In genomic region chr15:62336454-62337284, GRCm38 (mm10) we compare ENCODE assay signal across 19 mouse cellular contexts.
DNase-seq lines count a peak whose midpoint lies in the region; ATAC-seq and TF ChIP-seq lines count a peak whose summit lies in the region.
"Had no signal": no experiment of that assay in that cellular context is flagged by ENCODE, and none has a peak within 500 bp of the region (broad histone marks: within the 10 kb centered on the region; RNA-seq: fewer than 3 reads in every experiment).

No protein-coding gene starts in this region.

- ATAC-seq in liver, embryonic 12.5 days = peak; percentile 77
- peak; percentile 88 for ATAC-seq in liver, embryonic 16.5 days (ENCODE audit: low read depth)
- ATAC-seq in stomach, postnatal 0 days (ENCODE audit: low FRiP score, low TSS enrichment) = no peak
- ATAC-seq: forebrain, embryonic 13.5 days; forebrain, postnatal 0 days; hindbrain, embryonic 16.5 days had no signal

- TF ChIP-seq CTCF in stomach, postnatal 0 days (IDR thresholded peaks at IDR 0.05; ENCODE audit: low read depth) = no peak

- no peak overlapping the region for H3K27ac ChIP-seq in liver, embryonic 12.5 days
- no peak overlapping the region; the same call in 1 of the 2 replicates for H3K27ac ChIP-seq in liver, embryonic 16.5 days (ENCODE audit: low read length)
- no peak overlapping the region for H3K27ac ChIP-seq in stomach, postnatal 0 days (replicated peaks)
- H3K27ac ChIP-seq: embryonic facial prominence, embryonic 12.5 days; forebrain, embryonic 13.5 days; heart, embryonic 13.5 days; hindbrain, embryonic 12.5 days had no signal

- peak; percentile 14 for DNase-seq in adrenal gland, postnatal 14 days
- DNase-seq in adrenal gland, postnatal 4 days (ENCODE audit: low spot score in 2 of 2) = no peak
- DNase-seq in stomach, postnatal 0 days (ENCODE audit: low spot score) = peak; percentile 19
- DNase-seq in kidney, postnatal 25 days = no peak
- DNase-seq in left cerebral cortex, postnatal 25 days (ENCODE audit: low spot score in 2 of 2) = no peak
- no peak for DNase-seq in heart, postnatal 36 days
- DNase-seq: cerebellum, adult 11 months; cerebellum, adult 8-10 months; cerebellum, postnatal 25 days; forebrain, postnatal 0 days; gastrocnemius, postnatal 14 days; heart, postnatal 4 days had no signal

- no peaks in the 10 kb centered on the region for H3K27me3 ChIP-seq in liver, embryonic 12.5 days (replicated peaks)
- H3K27me3 ChIP-seq in liver, embryonic 16.5 days (ENCODE audit: control insufficient read depth, insufficient read depth, low read depth, low read length) = no peaks in the 10 kb centered on the region
- no peaks in the 10 kb centered on the region for H3K27me3 ChIP-seq in stomach, postnatal 0 days (ENCODE audit: control insufficient read depth, insufficient read depth, low read length)
- H3K27me3 ChIP-seq: embryonic facial prominence, embryonic 12.5 days; forebrain, embryonic 13.5 days; heart, embryonic 13.5 days; hindbrain, embryonic 12.5 days had no signal

- H3K4me3 ChIP-seq in liver, embryonic 12.5 days = no peak overlapping the region
- no peak overlapping the region for H3K4me3 ChIP-seq in liver, embryonic 16.5 days (ENCODE audit: low read depth, low read length)
- no peak overlapping the region for H3K4me3 ChIP-seq in stomach, postnatal 0 days (ENCODE audit: low read depth, low read length)
- H3K4me3 ChIP-seq: embryonic facial prominence, embryonic 12.5 days; forebrain, embryonic 13.5 days; heart, embryonic 13.5 days; hindbrain, embryonic 12.5 days had no signal

- no peak for TF ChIP-seq EP300 in stomach, postnatal 0 days (optimal IDR thresholded peaks at IDR 0.05)

- no peaks in the 10 kb centered on the region for H3K9me3 ChIP-seq in liver, embryonic 12.5 days (replicated peaks)
- no peaks in the 10 kb centered on the region for H3K9me3 ChIP-seq in liver, embryonic 16.5 days (replicated peaks; ENCODE audit: control insufficient read depth, low read length)
- H3K9me3 ChIP-seq in stomach, postnatal 0 days (ENCODE audit: control insufficient read depth, low read length) = no peaks in the 10 kb centered on the region
- H3K9me3 ChIP-seq: embryonic facial prominence, embryonic 12.5 days; forebrain, embryonic 13.5 days; heart, embryonic 13.5 days; hindbrain, embryonic 12.5 days had no signal

- H3K9ac ChIP-seq in liver, embryonic 12.5 days = no peak overlapping the region
- no peak overlapping the region for H3K9ac ChIP-seq in liver, embryonic 16.5 days (ENCODE audit: low read depth, low read length)
- H3K9ac ChIP-seq in stomach, postnatal 0 days (ENCODE audit: low read length) = no peak overlapping the region
- H3K9ac ChIP-seq: embryonic facial prominence, embryonic 12.5 days; forebrain, embryonic 13.5 days; forebrain, postnatal 0 days; heart, embryonic 13.5 days; hindbrain, embryonic 12.5 days had no signal

- H3K4me2 ChIP-seq in liver, embryonic 12.5 days = no peak overlapping the region
- H3K4me2 ChIP-seq in liver, embryonic 16.5 days (ENCODE audit: low read depth, low read length) = no peak overlapping the region
- H3K4me2 ChIP-seq in stomach, postnatal 0 days (replicated peaks; ENCODE audit: low read depth) = no peak overlapping the region
- H3K4me2 ChIP-seq: embryonic facial prominence, embryonic 12.5 days; forebrain, embryonic 13.5 days; heart, embryonic 13.5 days; hindbrain, embryonic 12.5 days had no signal

- H3K4me1 ChIP-seq in liver, embryonic 12.5 days = peaks cover 8% of the 10 kb centered on the region; the same call in 1 of the 2 replicates
- H3K4me1 ChIP-seq in liver, embryonic 16.5 days (ENCODE audit: control insufficient read depth, low read depth, low read length) = no peaks in the 10 kb centered on the region; the same call in 1 of the 2 replicates
- H3K4me1 ChIP-seq in stomach, postnatal 0 days (replicated peaks; ENCODE audit: control insufficient read depth, insufficient read depth) = no peaks in the 10 kb centered on the region
- H3K4me1 ChIP-seq: embryonic facial prominence, embryonic 12.5 days; forebrain, embryonic 13.5 days; hindbrain, embryonic 12.5 days had no signal

- H3K36me3 ChIP-seq in liver, embryonic 12.5 days = no peaks in the 10 kb centered on the region
- H3K36me3 ChIP-seq in liver, embryonic 16.5 days (ENCODE audit: control insufficient read depth, insufficient read depth) = no peaks in the 10 kb centered on the region
- H3K36me3 ChIP-seq in stomach, postnatal 0 days (ENCODE audit: control insufficient read depth, insufficient read depth, low read length) = no peaks in the 10 kb centered on the region
- H3K36me3 ChIP-seq: embryonic facial prominence, embryonic 12.5 days; heart, embryonic 13.5 days; hindbrain, embryonic 12.5 days had no signal

- WGBS in liver, embryonic 12.5 days (ENCODE audit: insufficient replicate concordance) = 69% methylated on average over 6 of the region's 6 CpGs
- WGBS in liver, embryonic 16.5 days (ENCODE audit: insufficient replicate concordance) = 66% methylated on average over 6 of the region's 6 CpGs
- 71% methylated on average over 6 of the region's 6 CpGs for WGBS in stomach, postnatal 0 days

- intact Hi-C loops in left cerebral cortex, postnatal 25 days (cut with DNase I) = no loop called here
- intact Hi-C loops in heart, postnatal 36 days (cut with DNase I) = loop anchor here (10.0 kb wide), 1 partner anchor 668 kb away; no protein-coding TSS in a partner anchor

Comparison
In these comparisons a context has a peak if more than half of its experiments do, and no peak if none do; other contexts are left out.
1. DNase-seq: peak in adrenal gland, postnatal 14 days (single experiment) and stomach, postnatal 0 days (single experiment); none in adrenal gland, postnatal 4 days (0 of 2), kidney, postnatal 25 days (0 of 2), left cerebral cortex, postnatal 25 days (0 of 2) and heart, postnatal 36 days (0 of 2).